ENCODE assay signal across 28 mouse cellular contexts in the genomic region with DNA sequence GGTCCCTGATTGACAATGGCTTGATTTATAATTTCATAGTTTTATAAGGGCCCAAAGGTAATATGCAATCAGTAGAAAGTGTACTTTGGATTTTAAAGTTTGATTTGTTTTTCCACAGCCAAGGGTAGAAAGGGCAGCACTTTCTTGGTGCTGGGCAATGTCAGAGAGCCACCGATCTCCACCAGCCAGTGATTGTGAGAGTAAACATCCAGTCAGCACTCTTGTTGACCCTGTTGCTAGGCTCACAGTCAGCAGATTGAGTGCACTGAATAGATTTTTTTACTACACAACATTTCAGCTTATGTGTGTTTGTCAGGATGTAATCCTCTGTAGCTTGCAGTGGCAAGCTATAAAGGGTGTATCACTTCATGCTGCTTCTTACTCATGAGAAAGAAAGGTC.
A peak's percentile ranks its signal among the peaks of the same experiment; 100 is the strongest.
DNase-seq lines count a peak whose midpoint lies in the region; ATAC-seq and TF ChIP-seq lines count a peak whose summit lies in the region.
"Had no signal": no experiment of that assay in that cellular context is flagged by ENCODE, and none has a peak within 500 bp of the region (broad histone marks: within the 10 kb centered on the region; RNA-seq: fewer than 3 reads in every experiment).

No protein-coding gene starts in this region.

- TF ChIP-seq CTCF in kidney, adult 2 months (conservative IDR thresholded peaks at IDR 0.05; ENCODE audit: insufficient read depth, insufficient read length, low read depth, low read length) = no peak
- no peak for TF ChIP-seq CTCF in thymus, adult 2 months (IDR thresholded peaks at IDR 0.05; ENCODE audit: borderline replicate concordance, control insufficient read depth, extremely low read depth, insufficient read depth, low read length, poor library complexity)

- H3K27me3 ChIP-seq in kidney, adult 2 months (replicated peaks; ENCODE audit: control insufficient read depth, insufficient read depth, low read length) = no peaks in the 10 kb centered on the region
- no peaks in the 10 kb centered on the region for H3K27me3 ChIP-seq in kidney, embryonic 16.5 days (ENCODE audit: insufficient read depth, low read length)
- H3K27me3 ChIP-seq in liver, embryonic 12.5 days (replicated peaks) = no peaks in the 10 kb centered on the region
- no peaks in the 10 kb centered on the region for H3K27me3 ChIP-seq in liver, embryonic 16.5 days (ENCODE audit: control insufficient read depth, insufficient read depth, low read depth, low read length)
- H3K27me3 ChIP-seq in stomach, embryonic 16.5 days (ENCODE audit: control insufficient read depth, insufficient read depth, low read length) = no peaks in the 10 kb centered on the region
- H3K27me3 ChIP-seq in thymus, adult 2 months (ENCODE audit: control insufficient read depth, insufficient read depth, low read length) = no peaks in the 10 kb centered on the region
- H3K27me3 ChIP-seq: CH12.LX; heart, embryonic 12.5 days; heart, embryonic 15.5 days; hindbrain, embryonic 13.5 days; Patski had no signal

- no peak overlapping the region for H3K27ac ChIP-seq in kidney, adult 2 months (ENCODE audit: insufficient read depth, low read depth, low read length)
- H3K27ac ChIP-seq in kidney, embryonic 16.5 days (ENCODE audit: low read length) = no peak overlapping the region
- no peak overlapping the region for H3K27ac ChIP-seq in liver, embryonic 12.5 days
- H3K27ac ChIP-seq in liver, embryonic 16.5 days (ENCODE audit: low read length) = no peak overlapping the region
- H3K27ac ChIP-seq in stomach, embryonic 16.5 days (ENCODE audit: low read length) = no peak overlapping the region
- no peak overlapping the region for H3K27ac ChIP-seq in thymus, adult 2 months (ENCODE audit: control insufficient read depth, insufficient read depth, low read length)
- H3K27ac ChIP-seq: gastrocnemius, adult 2 months; heart, embryonic 15.5 days; hindbrain, embryonic 10.5 days; hindbrain, embryonic 13.5 days had no signal

- H3K9me3 ChIP-seq in kidney, embryonic 16.5 days (ENCODE audit: low read length) = no peaks in the 10 kb centered on the region
- no peaks in the 10 kb centered on the region for H3K9me3 ChIP-seq in liver, embryonic 12.5 days (replicated peaks)
- H3K9me3 ChIP-seq in liver, embryonic 16.5 days (replicated peaks; ENCODE audit: control insufficient read depth, low read length) = no peaks in the 10 kb centered on the region
- H3K9me3 ChIP-seq in stomach, embryonic 16.5 days (replicated peaks; ENCODE audit: control insufficient read depth, low read length) = no peaks in the 10 kb centered on the region
- H3K9me3 ChIP-seq: G1E; heart, embryonic 12.5 days; heart, embryonic 15.5 days; hindbrain, embryonic 10.5 days; hindbrain, embryonic 13.5 days had no signal

- 64% methylated on average over 1 of the region's 1 CpGs for WGBS in kidney, adult 2 months
- WGBS in kidney, embryonic 16.5 days = 55% methylated on average over 1 of the region's 1 CpGs
- 58% methylated on average over 1 of the region's 1 CpGs for whole genome bisulfite sequencing in liver, embryonic 12.5 days (ENCODE audit: insufficient replicate concordance)
- 57% methylated on average over 1 of the region's 1 CpGs for WGBS in liver, embryonic 16.5 days (ENCODE audit: insufficient replicate concordance)
- 31% methylated on average over 1 of the region's 1 CpGs for WGBS in stomach, embryonic 16.5 days
- WGBS in thymus, adult 2 months = 93% methylated on average over 1 of the region's 1 CpGs

- TF ChIP-seq POLR2A in kidney, adult 2 months (IDR thresholded peaks at IDR 0.05; ENCODE audit: low read depth, low read length) = no peak
- TF ChIP-seq POLR2A in thymus, adult 2 months (IDR thresholded peaks at IDR 0.05; ENCODE audit: control insufficient read depth, extremely low read depth, insufficient read depth, low read length, poor library complexity) = no peak

- no peak overlapping the region for H3K4me3 ChIP-seq in kidney, adult 2 months (ENCODE audit: insufficient read depth, low read depth, low read length)
- H3K4me3 ChIP-seq in kidney, embryonic 16.5 days (ENCODE audit: low read length) = no peak overlapping the region
- no peak overlapping the region for H3K4me3 ChIP-seq in liver, embryonic 12.5 days
- H3K4me3 ChIP-seq in liver, embryonic 16.5 days (ENCODE audit: low read depth, low read length) = no peak overlapping the region
- H3K4me3 ChIP-seq in stomach, embryonic 16.5 days (replicated peaks; ENCODE audit: low read length) = no peak overlapping the region
- H3K4me3 ChIP-seq in thymus, adult 2 months (ENCODE audit: control insufficient read depth, insufficient read depth, low read length) = no peak overlapping the region
- H3K4me3 ChIP-seq: gastrocnemius, adult 2 months; heart, embryonic 12.5 days; heart, embryonic 15.5 days; hindbrain, embryonic 10.5 days; hindbrain, embryonic 13.5 days had no signal

- no peaks in the 10 kb centered on the region for H3K4me1 ChIP-seq in kidney, adult 2 months (ENCODE audit: control insufficient read depth, insufficient read depth, low read length)
- H3K4me1 ChIP-seq in kidney, embryonic 16.5 days (ENCODE audit: insufficient read depth, low read length) = no peaks in the 10 kb centered on the region
- 0 out of 2 replicates have a peak, but pooled peaks cover 5% of the 10 kb centered on the region for H3K4me1 ChIP-seq in liver, embryonic 12.5 days
- no peaks in the 10 kb centered on the region for H3K4me1 ChIP-seq in liver, embryonic 16.5 days (ENCODE audit: control insufficient read depth, low read depth, low read length)
- H3K4me1 ChIP-seq in stomach, embryonic 16.5 days (ENCODE audit: control insufficient read depth, insufficient read depth, low read length) = no peaks in the 10 kb centered on the region
- no peaks in the 10 kb centered on the region for H3K4me1 ChIP-seq in thymus, adult 2 months (replicated peaks; ENCODE audit: control insufficient read depth, insufficient read depth, low read length)
- H3K4me1 ChIP-seq: hindbrain, embryonic 10.5 days; hindbrain, embryonic 13.5 days had no signal

- no peak for ATAC-seq in kidney, embryonic 16.5 days (ENCODE audit: low FRiP score, low TSS enrichment)
- peak; percentile 54; the same call in 1 of the 2 replicates for ATAC-seq in liver, embryonic 12.5 days
- ATAC-seq in liver, embryonic 16.5 days (ENCODE audit: low read depth) = peak; percentile 75
- peak; percentile 74; the same call in 1 of the 2 replicates for ATAC-seq in stomach, embryonic 16.5 days (ENCODE audit: insufficient read depth, low FRiP score)
- ATAC-seq: forebrain, embryonic 14.5 days; forebrain, postnatal 0 days; Patski had no signal

- DNase-seq in kidney, adult 2 months = peak; percentile 2
- DNase-seq in thymus, adult 2 months = no peak
- DNase-seq in left cerebral cortex, adult 9 months (ENCODE audit: low spot score in 2 of 2) = no peak
- no peak for DNase-seq in kidney, adult 9 months
- DNase-seq: adrenal gland, postnatal 10 days; adrenal gland, postnatal 36 days; B cell, adult 2 months; cerebellum, adult 18-20 months; cerebellum, adult 9-10 months; cerebellum, postnatal 14 days; forebrain, postnatal 0 days; gastrocnemius, adult 2 months; gastrocnemius, postnatal 14 days; heart, adult 18-20 months; heart, postnatal 10 days; heart, postnatal 36 days had no signal

- no peak overlapping the region for H3K4me2 ChIP-seq in kidney, embryonic 16.5 days (replicated peaks; ENCODE audit: low read depth, low read length)
- H3K4me2 ChIP-seq in liver, embryonic 12.5 days = no peak overlapping the region
- H3K4me2 ChIP-seq in liver, embryonic 16.5 days (ENCODE audit: low read depth, low read length) = no peak overlapping the region
- no peak overlapping the region for H3K4me2 ChIP-seq in stomach, embryonic 16.5 days (ENCODE audit: low read depth, low read length)
- H3K4me2 ChIP-seq: heart, embryonic 12.5 days; heart, embryonic 15.5 days; hindbrain, embryonic 13.5 days had no signal

- H3K36me3 ChIP-seq in kidney, adult 2 months (ENCODE audit: control insufficient read depth, insufficient read depth, low read length) = no peaks in the 10 kb centered on the region
- no peaks in the 10 kb centered on the region for H3K36me3 ChIP-seq in kidney, embryonic 16.5 days (ENCODE audit: insufficient read depth, low read length)
- no peaks in the 10 kb centered on the region for H3K36me3 ChIP-seq in liver, embryonic 12.5 days
- H3K36me3 ChIP-seq in liver, embryonic 16.5 days (ENCODE audit: control insufficient read depth, insufficient read depth) = no peaks in the 10 kb centered on the region
- H3K36me3 ChIP-seq in stomach, embryonic 16.5 days (ENCODE audit: control insufficient read depth, insufficient read depth, low read length) = no peaks in the 10 kb centered on the region
- H3K36me3 ChIP-seq in thymus, adult 2 months (ENCODE audit: control insufficient read depth, insufficient read depth, low read length) = no peaks in the 10 kb centered on the region
- H3K36me3 ChIP-seq: G1E; heart, embryonic 12.5 days; heart, embryonic 15.5 days; hindbrain, embryonic 10.5 days; hindbrain, embryonic 13.5 days had no signal

- H3K9ac ChIP-seq in kidney, embryonic 16.5 days (replicated peaks; ENCODE audit: low read length) = no peak overlapping the region
- no peak overlapping the region for H3K9ac ChIP-seq in liver, embryonic 12.5 days
- no peak overlapping the region for H3K9ac ChIP-seq in liver, embryonic 16.5 days (ENCODE audit: low read depth, low read length)
- H3K9ac ChIP-seq in stomach, embryonic 16.5 days (ENCODE audit: low read length) = no peak overlapping the region
- H3K9ac ChIP-seq: forebrain, postnatal 0 days; heart, embryonic 12.5 days; heart, embryonic 15.5 days; hindbrain, embryonic 13.5 days had no signal
